Mouse (Mus musculus): ENCODE results near the gene Tmem80. TPM values are rescaled to one million over a fixed set of nuclear protein-coding genes. Genes with fewer than 3 reads are reported as not detected.

Tmem80 gene
- 10 to 100 TPM; 32.9 to 33.7 TPM for total RNA-seq (2021)
- long read RNA-seq, experiment 1, partial matches to known transcripts, result 0 of 11 reads
- long read RNA-seq, experiment 1, other reads (novel, unspliced or antisense), result 7 of 11 reads
- long read RNA-seq, experiment 2, partial matches to known transcripts, result 1 of 24 reads
- long read RNA-seq, experiment 2, other reads (novel, unspliced or antisense), result 12 of 24 reads

DNA sequence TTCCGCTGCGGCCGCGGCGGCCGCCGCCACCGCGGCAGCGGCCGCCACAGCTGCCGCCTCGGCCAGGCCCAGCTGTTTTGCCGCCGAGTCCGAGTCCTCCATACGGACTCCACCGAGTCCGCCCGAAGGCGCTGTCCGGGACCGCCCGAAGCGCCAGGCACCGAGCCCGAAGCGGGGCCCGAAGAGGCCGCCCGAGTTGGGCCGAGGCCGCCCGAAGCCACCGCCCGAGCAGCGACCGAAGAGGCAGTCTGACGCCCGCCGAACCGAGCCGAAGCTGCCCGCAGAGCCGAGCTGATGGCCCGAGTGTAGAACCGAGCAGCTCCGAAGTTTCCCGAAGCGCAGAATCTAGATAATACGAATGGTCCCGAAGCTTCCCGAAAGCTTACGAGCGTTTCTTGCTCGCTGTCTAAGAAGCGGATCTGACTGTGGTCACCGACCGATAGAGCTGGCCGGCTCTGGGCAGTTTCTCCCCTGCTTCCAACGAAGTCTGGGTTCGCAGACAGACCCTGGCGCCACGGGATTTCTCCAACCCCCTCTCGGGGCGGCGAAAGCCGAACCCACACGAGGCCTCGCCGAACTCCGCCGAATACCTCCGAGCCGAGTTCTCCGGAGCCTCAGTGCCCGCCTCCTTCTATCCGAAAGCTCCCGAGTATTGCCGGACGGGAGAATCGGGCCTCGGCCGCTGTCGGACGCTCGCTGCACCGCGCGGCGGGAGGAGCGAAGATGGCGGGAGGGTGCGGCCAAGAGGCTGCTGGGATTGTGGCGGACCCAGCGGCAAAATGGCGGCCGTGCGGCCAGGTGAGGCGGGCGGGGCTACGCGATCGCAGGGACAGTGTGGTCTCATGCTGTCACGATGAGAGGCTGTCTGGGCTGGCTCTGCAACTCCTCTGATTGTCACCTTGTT is at the start of gene Tmem80, which contains the start of gene Deaf1:
Gene Tmem80 (plus strand): TSS at position 271 of the 904 bp plus-strand sequence.
Gene Deaf1 (minus strand): TSS at position 222 of the 904 bp plus-strand sequence.
- Histone ChIP-seq H3K27ac (peak within 1 kb of the TSS; percentile 100), H3K4me3 (peak within 1 kb of the TSS; percentile 87)
- DNase-seq (ENCODE audit: low spot score in 2 of 2), result peak; percentile 99 to 100
- no peak for TF ChIP-seq CTCF (conservative IDR thresholded peaks at IDR 0.05)

DNA sequence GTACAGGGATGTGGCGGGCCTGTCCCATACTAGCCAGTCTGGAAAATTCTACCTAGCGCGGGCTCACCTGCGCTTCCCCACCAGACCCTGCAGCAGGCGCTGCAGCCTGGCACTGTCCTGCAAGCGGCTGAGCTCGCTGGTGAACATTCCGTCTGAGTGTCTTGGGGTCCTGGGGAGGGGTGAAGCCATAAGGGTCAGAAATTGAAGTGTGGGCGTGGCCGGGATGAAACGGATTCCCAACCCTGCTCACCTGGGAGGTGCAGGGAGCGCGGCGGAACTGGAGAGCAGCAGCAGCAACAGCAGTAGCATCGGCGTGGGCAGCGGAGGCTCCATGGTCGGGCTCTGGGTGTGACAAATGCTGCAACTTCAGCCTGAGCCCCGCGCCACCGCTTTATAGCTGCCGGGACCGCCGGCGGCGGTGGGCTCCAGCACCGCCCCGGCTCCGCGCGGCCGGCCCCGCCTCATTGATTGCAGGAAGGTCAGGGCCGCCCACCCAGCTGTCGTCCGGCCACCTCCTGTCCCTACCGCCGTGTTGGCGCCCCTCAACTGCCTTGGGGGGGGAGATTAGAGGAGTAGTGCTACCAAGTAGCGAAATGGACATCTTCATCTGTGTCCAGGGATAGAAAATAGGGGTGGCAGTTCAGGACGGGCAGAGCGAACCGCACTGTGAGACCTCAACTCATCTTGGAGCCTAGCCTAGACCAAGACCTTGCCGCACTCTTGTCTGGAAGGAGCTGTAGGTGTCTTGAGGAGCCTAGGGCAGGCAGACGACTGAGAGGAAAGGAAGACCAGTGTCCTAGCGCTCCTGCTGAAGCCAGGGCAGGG is 48.6 kb upstream of the Tmem80 start, which contains the start of gene Sct:
Gene Sct (minus strand): TSS at position 368 of the 825 bp plus-strand sequence.
- no peak within 1 kb of the TSS for H3K27ac ChIP-seq

DNA sequence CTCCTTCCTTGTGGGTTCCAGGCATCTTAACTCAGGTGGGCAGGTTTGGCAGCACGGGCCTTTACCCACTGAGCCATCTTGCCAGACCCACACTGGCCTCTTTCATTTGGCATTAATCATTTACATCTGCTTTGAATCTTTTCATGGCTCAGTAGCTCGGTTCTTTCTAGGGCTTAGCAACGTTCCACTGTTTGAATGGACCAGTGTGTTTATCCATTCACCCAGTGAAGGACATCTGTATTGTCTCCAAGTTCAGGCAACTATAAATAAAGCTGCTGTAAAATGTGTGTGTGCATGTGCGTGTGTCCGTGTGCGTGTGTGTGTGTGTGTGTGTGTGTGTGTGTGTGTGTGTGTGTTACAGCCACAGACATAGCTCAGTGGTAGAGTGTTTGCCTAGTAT is 46.1 kb upstream of the Tmem80 start:
- no peak for TF ChIP-seq CTCF (conservative IDR thresholded peaks at IDR 0.05)
- Histone ChIP-seq H3K4me3 (no peak overlapping the region), H3K27ac (no peak overlapping the region)
- no peak for DNase-seq (ENCODE audit: low spot score in 2 of 2)

More for the DNA sequence above, 48.6 kb upstream of the Tmem80 start, which contains the start of gene Sct:
- peak within 1 kb of the TSS; percentile 48 for H3K4me3 ChIP-seq
- no peak for DNase-seq (ENCODE audit: low spot score in 2 of 2)
- TF ChIP-seq CTCF (conservative IDR thresholded peaks at IDR 0.05), result peak; percentile 63

DNA sequence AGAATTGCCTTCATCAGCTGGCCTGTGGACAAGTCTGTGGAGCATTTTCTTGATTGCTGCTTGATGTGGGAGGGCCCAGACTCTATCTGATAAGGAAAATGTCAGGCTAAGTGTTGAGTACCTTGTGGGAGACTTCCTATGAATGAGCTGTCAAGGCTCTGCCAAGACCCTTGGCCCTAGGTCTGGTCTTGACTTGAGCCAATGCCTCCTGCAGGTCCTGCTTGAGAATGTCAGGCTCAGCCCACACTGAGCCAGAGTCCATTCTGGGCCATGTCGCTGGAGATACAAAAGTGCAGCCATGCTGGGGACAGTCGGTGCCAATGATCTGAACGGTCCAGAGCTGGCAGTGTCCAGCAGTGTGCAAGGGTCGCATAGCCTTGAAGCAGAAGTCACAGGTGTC is 44.8 kb upstream of the Tmem80 start:
- TF ChIP-seq CTCF (conservative IDR thresholded peaks at IDR 0.05), result no peak

DNA sequence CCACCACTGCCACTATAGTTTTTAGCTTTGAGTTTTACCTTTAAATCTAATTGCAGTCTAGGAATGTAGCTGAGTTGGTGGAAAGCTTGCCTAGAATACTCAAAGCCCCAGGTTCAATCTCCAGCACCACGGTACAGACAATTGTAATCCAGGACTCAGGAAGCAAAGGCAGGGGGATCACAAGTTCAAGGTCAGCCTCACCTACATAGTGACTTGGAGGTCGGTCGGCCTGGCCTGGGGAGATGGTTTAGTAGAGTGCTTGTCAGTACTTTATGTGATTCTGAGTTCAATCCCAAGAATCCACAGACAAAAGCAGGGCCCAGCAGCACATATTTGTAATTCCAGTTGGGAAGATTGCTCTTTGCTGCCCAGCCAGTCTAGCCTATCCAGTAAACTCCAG is 39.5 kb upstream of the Tmem80 start:
- no peak for TF ChIP-seq CTCF (conservative IDR thresholded peaks at IDR 0.05)
- H3K27ac ChIP-seq, result no peak overlapping the region
- no peak overlapping the region for H3K4me3 ChIP-seq
- no peak for DNase-seq (ENCODE audit: low spot score in 2 of 2)

More for the DNA sequence above, 44.8 kb upstream of the Tmem80 start:
- Histone ChIP-seq H3K27ac (no peak overlapping the region), H3K4me3 (no peak overlapping the region)
- no peak for DNase-seq (ENCODE audit: low spot score in 2 of 2)

DNA sequence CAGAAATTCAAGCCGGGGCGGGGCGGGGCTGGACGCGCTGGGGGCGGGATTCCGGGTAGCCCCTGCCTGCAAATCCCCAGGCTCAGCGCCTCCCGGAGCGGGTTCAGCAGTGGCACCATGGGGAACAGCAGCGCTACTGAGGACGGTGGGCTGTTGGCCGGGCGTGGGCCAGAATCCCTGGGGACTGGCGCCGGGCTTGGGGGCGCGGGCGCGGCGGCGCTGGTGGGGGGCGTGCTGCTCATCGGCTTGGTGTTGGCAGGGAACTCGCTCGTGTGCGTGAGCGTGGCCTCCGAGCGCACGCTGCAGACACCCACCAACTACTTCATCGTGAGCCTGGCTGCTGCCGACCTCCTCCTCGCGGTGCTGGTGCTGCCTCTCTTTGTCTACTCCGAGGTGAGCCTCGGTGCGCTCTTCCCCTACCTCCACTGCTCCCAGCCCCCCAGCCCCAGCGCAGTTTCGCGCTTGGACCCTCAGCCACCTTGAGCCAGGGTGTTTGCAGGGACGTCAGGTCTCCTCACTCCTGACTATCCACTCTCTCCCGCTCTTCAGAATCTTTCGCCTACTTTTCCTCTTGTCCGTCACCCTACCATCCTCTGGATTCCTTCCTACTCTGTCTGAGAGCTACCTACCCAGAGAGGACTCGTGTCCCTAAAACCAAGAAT is 35.5 kb upstream of the Tmem80 start, which contains the start of gene Drd4:
Gene Drd4 (plus strand): TSS at position 86 of the 662 bp plus-strand sequence.
- 0 out of 2 replicates have a peak, but pooled peaks have one; percentile 4 for TF ChIP-seq CTCF (conservative IDR thresholded peaks at IDR 0.05)
- Histone ChIP-seq H3K27ac (no peak within 1 kb of the TSS), H3K4me3 (peak within 1 kb of the TSS; percentile 48)
- DNase-seq (ENCODE audit: low spot score in 2 of 2), result no peak

DNA sequence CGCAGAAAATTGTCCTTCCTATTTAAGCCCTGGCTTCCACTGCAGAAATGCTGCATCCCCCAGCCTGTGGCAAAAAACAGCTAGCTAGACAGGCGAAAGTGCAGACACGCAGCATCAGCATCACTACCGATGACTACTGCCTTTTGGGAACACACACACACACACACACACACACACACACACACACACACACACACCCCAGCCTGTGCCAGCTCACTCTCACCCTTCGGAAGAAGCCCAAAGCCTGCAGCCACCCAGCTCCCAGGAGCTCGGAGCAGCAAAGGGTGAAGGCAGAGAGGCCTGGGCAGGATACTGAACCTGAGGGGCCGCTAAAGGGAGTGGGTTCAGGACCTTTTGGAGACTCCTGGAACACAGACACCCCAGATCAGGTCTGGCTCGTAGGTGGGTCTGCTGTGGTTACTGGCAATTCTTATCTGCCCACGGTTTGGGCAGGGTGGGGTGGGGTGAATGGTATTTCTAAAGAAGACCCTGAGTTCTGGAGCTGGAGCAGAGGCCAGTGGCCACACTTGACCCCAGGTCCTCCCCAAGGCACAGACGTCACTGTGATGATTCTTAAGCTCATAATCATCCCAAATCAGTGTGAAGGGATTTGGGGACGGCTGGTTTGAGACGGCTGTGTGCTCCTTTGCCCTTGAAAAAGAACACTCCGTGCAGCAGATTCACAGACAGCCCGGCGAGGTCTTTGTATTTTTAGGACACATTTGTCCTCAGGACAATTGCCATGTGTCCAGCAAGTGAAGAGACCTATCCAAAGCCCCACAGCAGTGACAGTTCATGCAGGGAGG is 34.8 kb upstream of the Tmem80 start:
- Histone ChIP-seq H3K4me3 (no peak overlapping the region; the same call in 1 of the 2 replicates), H3K27ac (no peak overlapping the region)
- TF ChIP-seq CTCF (conservative IDR thresholded peaks at IDR 0.05), result no peak
- DNase-seq (ENCODE audit: low spot score in 2 of 2), result no peak

DNA sequence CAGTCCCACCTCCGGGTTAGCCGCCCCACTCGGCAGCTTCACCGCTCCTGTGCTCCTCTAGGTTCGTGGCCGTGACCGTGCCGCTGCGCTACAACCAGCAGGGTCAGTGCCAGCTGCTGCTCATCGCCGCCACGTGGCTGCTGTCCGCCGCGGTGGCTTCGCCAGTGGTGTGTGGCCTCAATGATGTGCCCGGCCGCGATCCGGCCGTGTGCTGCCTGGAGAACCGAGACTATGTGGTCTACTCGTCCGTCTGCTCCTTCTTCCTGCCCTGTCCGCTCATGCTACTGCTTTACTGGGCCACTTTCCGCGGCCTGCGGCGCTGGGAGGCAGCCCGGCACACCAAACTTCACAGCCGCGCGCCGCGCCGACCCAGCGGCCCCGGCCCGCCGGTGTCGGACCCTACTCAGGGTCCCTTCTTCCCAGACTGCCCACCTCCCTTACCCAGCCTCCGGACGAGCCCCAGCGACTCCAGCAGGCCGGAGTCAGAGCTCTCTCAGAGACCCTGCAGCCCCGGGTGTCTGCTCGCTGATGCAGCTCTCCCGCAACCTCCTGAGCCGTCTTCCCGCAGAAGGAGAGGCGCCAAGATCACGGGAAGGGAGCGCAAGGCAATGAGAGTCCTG is 33.6 kb upstream of the Tmem80 start:
- TF ChIP-seq CTCF (conservative IDR thresholded peaks at IDR 0.05), result no peak
- no peak for DNase-seq (ENCODE audit: low spot score in 2 of 2)
- Histone ChIP-seq H3K27ac (no peak overlapping the region), H3K4me3 (peak overlapping the region; percentile 12; the same call in 1 of the 2 replicates)

DNA sequence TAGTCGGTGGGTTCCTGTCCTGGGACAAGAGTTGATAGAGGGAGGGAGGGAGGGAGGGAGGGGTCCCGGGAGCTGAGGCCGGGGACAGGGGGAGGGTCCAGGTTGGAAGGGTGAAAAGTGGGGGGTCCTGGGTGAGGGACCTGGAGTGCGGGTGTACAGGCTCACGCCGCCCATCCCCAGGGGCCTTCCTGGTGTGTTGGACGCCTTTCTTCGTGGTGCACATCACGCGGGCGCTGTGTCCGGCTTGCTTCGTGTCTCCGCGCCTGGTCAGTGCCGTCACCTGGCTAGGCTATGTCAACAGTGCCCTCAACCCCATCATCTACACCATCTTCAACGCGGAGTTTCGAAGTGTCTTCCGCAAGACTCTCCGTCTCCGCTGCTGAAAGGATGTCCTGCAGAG is 33.1 kb upstream of the Tmem80 start:
- TF ChIP-seq CTCF (conservative IDR thresholded peaks at IDR 0.05), result no peak
- no peak overlapping the region for H3K4me3 ChIP-seq
- H3K27ac ChIP-seq, result no peak overlapping the region
- DNase-seq (ENCODE audit: low spot score in 2 of 2), result no peak

DNA sequence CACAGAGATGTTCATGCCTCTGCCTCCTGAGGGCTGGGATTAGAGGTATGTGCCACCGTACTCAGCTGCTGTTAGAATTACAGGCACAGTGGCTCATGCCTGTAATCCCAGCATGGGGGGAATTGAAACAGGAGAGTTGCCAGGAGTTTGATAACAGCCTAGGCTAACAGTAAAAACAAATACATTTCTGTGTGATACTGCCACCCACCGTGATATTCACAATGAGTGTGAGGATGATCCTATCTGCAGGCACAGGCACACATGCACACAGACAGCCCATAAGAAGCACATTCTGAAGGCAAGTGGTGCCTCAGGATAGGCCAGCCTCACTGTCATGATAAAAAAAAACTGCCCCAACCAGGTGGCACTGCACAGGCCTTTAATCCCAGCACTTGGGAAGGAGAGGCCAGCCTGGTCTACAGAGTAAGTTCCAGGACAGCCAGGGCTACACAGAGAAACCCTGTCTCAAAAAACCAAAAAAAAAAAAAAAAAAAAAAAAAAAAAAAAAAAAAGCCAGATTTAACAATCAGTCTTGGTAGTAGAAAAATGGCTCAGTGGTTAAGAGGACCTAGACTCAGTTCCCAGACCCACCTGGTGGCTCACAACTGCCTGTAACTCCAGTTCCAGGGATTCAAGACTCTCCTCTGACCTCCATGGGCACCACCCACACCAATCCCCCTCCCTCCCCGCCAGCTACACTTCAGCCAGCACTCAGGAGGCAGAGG is 29.5 kb upstream of the Tmem80 start:
- DNase-seq (ENCODE audit: low spot score in 2 of 2), result no peak
- TF ChIP-seq CTCF (conservative IDR thresholded peaks at IDR 0.05), result no peak
- Histone ChIP-seq H3K4me3 (no peak overlapping the region), H3K27ac (no peak overlapping the region)

All from layer of hippocampus, adult 2 months (tissue).